Mouse (Mus musculus): ENCODE measurements around the gene Fbxo28.

DNA sequence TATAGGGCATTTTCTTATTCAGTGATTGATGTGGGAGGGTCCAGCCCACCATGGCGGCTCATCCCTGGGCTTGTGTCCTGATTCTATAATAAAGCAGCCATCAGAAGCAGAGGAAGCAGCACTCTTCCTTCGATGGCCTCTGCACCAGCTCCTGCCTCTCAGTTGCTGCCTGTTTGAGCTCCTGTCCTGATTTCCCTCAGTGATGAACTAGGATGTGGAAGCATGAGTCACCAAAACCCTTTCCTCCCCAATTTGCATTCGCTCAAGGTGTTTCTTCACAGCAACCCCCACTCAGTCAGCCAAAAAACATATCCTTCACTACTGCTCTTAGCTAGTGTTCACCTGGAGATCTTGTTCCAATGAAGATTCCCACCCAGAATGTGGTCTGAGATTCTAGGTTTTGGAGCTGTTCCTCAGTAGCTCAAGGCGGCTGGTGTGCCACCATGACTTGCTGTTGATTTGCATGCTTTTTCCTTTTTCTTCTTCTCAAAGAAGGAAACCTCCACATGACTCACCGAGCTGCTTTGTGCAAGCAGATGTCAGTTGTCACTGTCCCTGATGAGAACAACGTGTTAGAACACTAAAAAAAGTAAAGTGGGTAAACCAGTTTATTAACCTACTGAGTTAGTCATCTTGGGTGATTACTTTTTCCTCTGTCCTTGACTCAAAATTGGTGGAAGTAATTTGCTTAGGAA is 39.1 kb downstream of the Fbxo28 start:
- TF ChIP-seq POLR2A (IDR thresholded peaks at IDR 0.05; ENCODE audit: control insufficient read depth in 1 of 2, insufficient read depth in 1 of 2, low read depth in 1 of 2, low read length in 2 of 2, poor library complexity in 1 of 2) (no peak), SIN3A (IDR thresholded peaks at IDR 0.05; ENCODE audit: low read length) (no peak)

Measured in MEL (cell line).